Mouse (Mus musculus): Measurements from ENCODE around the gene Ctso. TPM values are rescaled to one million over a fixed set of nuclear protein-coding genes. Genes with fewer than 3 reads are reported as not detected.

The Ctso gene
- total and polyA plus RNA-seq, 3 experiments, result 7.3 to 8.6 (median 8.0) TPM

DNA sequence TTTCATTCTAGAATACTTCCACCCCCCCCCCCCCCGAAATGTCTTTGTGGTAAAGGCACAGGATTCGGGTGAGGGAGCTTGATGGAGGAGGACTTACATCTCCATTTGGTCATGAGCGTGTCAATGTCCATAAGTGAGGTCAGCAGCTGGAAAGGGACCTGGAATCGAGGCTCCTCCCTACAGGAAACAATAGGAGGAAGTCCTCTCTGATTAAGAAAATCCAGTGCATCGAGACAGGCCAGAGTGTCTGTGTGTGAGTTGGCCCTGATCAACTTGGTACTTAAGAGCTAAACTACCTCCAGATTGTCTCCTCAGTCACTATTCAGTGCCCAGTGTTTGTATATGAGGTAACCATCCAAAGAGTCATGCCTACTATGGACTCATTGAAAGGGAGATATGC, 28.9 kb downstream of the Ctso start:
- intact Hi-C loops (cut with DNase I), result no loop called here
- H3K79me2 ChIP-seq (replicated peaks; ENCODE audit: control insufficient read depth, insufficient read depth, low read length), result no peaks in the 10 kb centered on the region
- H3K27ac ChIP-seq, result no peak overlapping the region
- H3K27me3 ChIP-seq (ENCODE audit: control insufficient read depth, insufficient read depth, low read length), result no peaks in the 10 kb centered on the region
- no peak overlapping the region for H3K4me3 ChIP-seq
- no peak for TF ChIP-seq CTCF (IDR thresholded peaks at IDR 0.05)
- no peak for TF ChIP-seq POLR2A (IDR thresholded peaks at IDR 0.05; ENCODE audit: insufficient read depth, low read depth, low read length)
- TF ChIP-seq EP300 (IDR thresholded peaks at IDR 0.05; ENCODE audit: insufficient read depth, low read depth, low read length), result no peak
- no peaks in the 10 kb centered on the region for H3K4me1 ChIP-seq (ENCODE audit: control insufficient read depth, insufficient read depth, low read length)
- H3K9ac ChIP-seq (ENCODE audit: low read depth, low read length), result no peak overlapping the region
- no peak for DNase-seq
- no peaks in the 10 kb centered on the region for H3K36me3 ChIP-seq (ENCODE audit: control insufficient read depth, insufficient read depth, low read length)
- 47% methylated on average over 5 of the region's 5 CpGs for whole genome bisulfite sequencing

GRCm38 (mm10) chr3:81963768-81964167, 31.4 kb downstream of the Ctso start:
- Histone ChIP-seq H3K27ac (no peak overlapping the region), H3K9ac (ENCODE audit: low read depth, low read length) (no peak overlapping the region), H3K36me3 (ENCODE audit: control insufficient read depth, insufficient read depth, low read length) (no peaks in the 10 kb centered on the region), H3K79me2 (replicated peaks; ENCODE audit: control insufficient read depth, insufficient read depth, low read length) (no peaks in the 10 kb centered on the region), H3K4me1 (ENCODE audit: control insufficient read depth, insufficient read depth, low read length) (no peaks in the 10 kb centered on the region), H3K27me3 (ENCODE audit: control insufficient read depth, insufficient read depth, low read length) (no peaks in the 10 kb centered on the region), H3K4me3 (no peak overlapping the region)
- intact Hi-C loops (cut with DNase I), result no loop called here
- 85% methylated on average over 5 of the region's 5 CpGs for WGBS
- DNase-seq, result no peak
- TF ChIP-seq POLR2A (IDR thresholded peaks at IDR 0.05; ENCODE audit: insufficient read depth, low read depth, low read length), result no peak
- no peak for TF ChIP-seq CTCF (IDR thresholded peaks at IDR 0.05)
- no peak for TF ChIP-seq EP300 (IDR thresholded peaks at IDR 0.05; ENCODE audit: insufficient read depth, low read depth, low read length)

GRCm38 (mm10) chr3:81964596-81964995, 32.2 kb downstream of the Ctso start:
- no peak overlapping the region for H3K4me3 ChIP-seq
- no peaks in the 10 kb centered on the region for H3K36me3 ChIP-seq (ENCODE audit: control insufficient read depth, insufficient read depth, low read length)
- WGBS, result 65% methylated on average over 3 of the region's 3 CpGs
- no peak for TF ChIP-seq POLR2A (IDR thresholded peaks at IDR 0.05; ENCODE audit: insufficient read depth, low read depth, low read length)
- TF ChIP-seq EP300 (IDR thresholded peaks at IDR 0.05; ENCODE audit: insufficient read depth, low read depth, low read length), result no peak
- TF ChIP-seq CTCF (IDR thresholded peaks at IDR 0.05), result no peak
- H3K4me1 ChIP-seq (ENCODE audit: control insufficient read depth, insufficient read depth, low read length), result no peaks in the 10 kb centered on the region
- no peak overlapping the region for H3K27ac ChIP-seq
- H3K79me2 ChIP-seq (replicated peaks; ENCODE audit: control insufficient read depth, insufficient read depth, low read length), result no peaks in the 10 kb centered on the region
- intact Hi-C loops (cut with DNase I), result no loop called here
- H3K9ac ChIP-seq (ENCODE audit: low read depth, low read length), result no peak overlapping the region
- DNase-seq, result no peak
- no peaks in the 10 kb centered on the region for H3K27me3 ChIP-seq (ENCODE audit: control insufficient read depth, insufficient read depth, low read length)

- 57% methylated on average over 4 of the region's 4 CpGs for WGBS
- intact Hi-C loops (cut with DNase I), result no loop called here
- no peak for TF ChIP-seq POLR2A (IDR thresholded peaks at IDR 0.05; ENCODE audit: insufficient read depth, low read depth, low read length)
- TF ChIP-seq EP300 (IDR thresholded peaks at IDR 0.05; ENCODE audit: insufficient read depth, low read depth, low read length), result no peak
- TF ChIP-seq CTCF (IDR thresholded peaks at IDR 0.05), result no peak
Observed at GRCm38 (mm10) chr3:81975607-81976006, 43.2 kb downstream of the Ctso start.

DNA sequence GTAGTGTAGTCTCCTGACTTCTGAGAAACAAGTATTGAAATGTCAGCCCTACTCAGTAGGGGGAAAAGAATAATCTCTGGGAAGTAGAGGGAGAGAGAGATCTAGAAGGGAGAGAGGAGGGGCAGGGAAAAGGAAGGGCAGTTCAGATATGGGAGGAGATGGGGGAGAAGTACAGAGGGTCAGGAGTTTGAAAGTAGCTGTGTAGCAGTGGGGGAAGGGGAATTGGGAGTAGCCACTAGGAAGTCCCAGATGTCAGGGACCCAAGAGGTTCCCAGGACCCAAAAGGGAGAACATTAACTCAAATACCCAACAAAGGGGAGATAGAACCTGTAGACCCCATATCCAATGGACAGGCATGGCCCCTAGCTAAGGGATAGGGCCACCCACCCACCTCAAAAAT, 43.7 kb downstream of the Ctso start, which contains the start of gene Tdo2:
Tdo2 (minus strand) TSS at position 101 of the 400 bp plus-strand sequence.
- Histone ChIP-seq H3K4me1 (ENCODE audit: control insufficient read depth, insufficient read depth, low read length) (no peaks in the 10 kb centered on the region), H3K36me3 (ENCODE audit: control insufficient read depth, insufficient read depth, low read length) (no peaks in the 10 kb centered on the region), H3K9ac (ENCODE audit: low read depth, low read length) (no peak within 1 kb of the TSS), H3K27me3 (ENCODE audit: control insufficient read depth, insufficient read depth, low read length) (no peaks in the 10 kb centered on the region), H3K79me2 (replicated peaks; ENCODE audit: control insufficient read depth, insufficient read depth, low read length) (no peaks in the 10 kb centered on the region), H3K27ac (no peak within 1 kb of the TSS), H3K4me3 (no peak within 1 kb of the TSS)
- TF ChIP-seq POLR2A (IDR thresholded peaks at IDR 0.05; ENCODE audit: insufficient read depth, low read depth, low read length) (no peak), EP300 (IDR thresholded peaks at IDR 0.05; ENCODE audit: insufficient read depth, low read depth, low read length) (no peak), CTCF (IDR thresholded peaks at IDR 0.05) (no peak)
- intact Hi-C loops (cut with DNase I), result no loop called here
- no peak for DNase-seq

More at GRCm38 (mm10) chr3:81975607-81976006, 43.2 kb downstream of the Ctso start:
- Histone ChIP-seq H3K36me3 (ENCODE audit: control insufficient read depth, insufficient read depth, low read length) (no peaks in the 10 kb centered on the region), H3K79me2 (replicated peaks; ENCODE audit: control insufficient read depth, insufficient read depth, low read length) (no peaks in the 10 kb centered on the region), H3K9ac (ENCODE audit: low read depth, low read length) (no peak overlapping the region), H3K4me3 (no peak overlapping the region), H3K27ac (no peak overlapping the region), H3K27me3 (ENCODE audit: control insufficient read depth, insufficient read depth, low read length) (no peaks in the 10 kb centered on the region), H3K4me1 (ENCODE audit: control insufficient read depth, insufficient read depth, low read length) (no peaks in the 10 kb centered on the region)
- DNase-seq, result no peak

- no peaks in the 10 kb centered on the region for H3K27me3 ChIP-seq (ENCODE audit: control insufficient read depth, insufficient read depth, low read length)
- no peak for DNase-seq
- no peak overlapping the region for H3K4me3 ChIP-seq
- no peaks in the 10 kb centered on the region for H3K79me2 ChIP-seq (replicated peaks; ENCODE audit: control insufficient read depth, insufficient read depth, low read length)
- no peak overlapping the region for H3K9ac ChIP-seq (ENCODE audit: low read depth, low read length)
- H3K36me3 ChIP-seq (ENCODE audit: control insufficient read depth, insufficient read depth, low read length), result no peaks in the 10 kb centered on the region
- 66% methylated on average over 5 of the region's 5 CpGs for WGBS
- TF ChIP-seq CTCF (IDR thresholded peaks at IDR 0.05) (no peak), POLR2A (IDR thresholded peaks at IDR 0.05; ENCODE audit: insufficient read depth, low read depth, low read length) (no peak)
- no peak overlapping the region for H3K27ac ChIP-seq
- intact Hi-C loops (cut with DNase I), result no loop called here
- no peaks in the 10 kb centered on the region for H3K4me1 ChIP-seq (ENCODE audit: control insufficient read depth, insufficient read depth, low read length)
Observed at GRCm38 (mm10) chr3:81981576-81981975, 49.2 kb downstream of the Ctso start.
